Mouse (Mus musculus): ENCODE results near the gene Fam19a1. TPM values are rescaled to one million over a fixed set of nuclear protein-coding genes. Genes with fewer than 3 reads are reported as not detected.

Gene Fam19a1
- polyA plus RNA-seq, 1 experiment from 2014 or later, result 17.5 TPM

DNA sequence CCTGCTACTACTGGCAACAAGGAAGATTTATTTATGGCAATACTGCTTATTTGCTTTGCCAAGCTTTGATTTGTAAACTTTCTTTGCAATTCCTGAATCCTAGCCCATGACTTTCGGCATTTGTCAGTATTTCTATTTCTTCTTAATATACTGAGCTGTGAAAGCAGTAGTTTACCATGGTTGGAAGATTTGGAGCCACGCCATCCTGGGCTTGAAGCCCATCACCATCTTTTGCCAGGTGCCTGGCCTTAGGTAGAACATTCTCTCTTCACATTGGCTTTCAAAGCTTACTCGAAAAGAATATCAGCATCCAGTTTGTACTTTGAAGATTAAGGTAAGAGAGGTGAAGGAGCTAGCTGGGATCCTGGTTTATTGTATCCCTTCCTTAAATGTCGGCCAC lies 334.5 kb downstream of the Fam19a1 start:
- H3K9me3 ChIP-seq, result no peaks in the 10 kb centered on the region
- no peaks in the 10 kb centered on the region for H3K27me3 ChIP-seq
- H3K4me3 ChIP-seq, result no peak overlapping the region
- no peak for ATAC-seq (replicated peaks)
- no peaks in the 10 kb centered on the region for H3K36me3 ChIP-seq
- no peak overlapping the region for H3K9ac ChIP-seq (replicated peaks)
- no peak overlapping the region for H3K27ac ChIP-seq (replicated peaks)
- no peak overlapping the region for H3K4me2 ChIP-seq (replicated peaks)
- H3K4me1 ChIP-seq, result no peaks in the 10 kb centered on the region
- WGBS, result 81% methylated on average over 4 of the region's 4 CpGs

DNA sequence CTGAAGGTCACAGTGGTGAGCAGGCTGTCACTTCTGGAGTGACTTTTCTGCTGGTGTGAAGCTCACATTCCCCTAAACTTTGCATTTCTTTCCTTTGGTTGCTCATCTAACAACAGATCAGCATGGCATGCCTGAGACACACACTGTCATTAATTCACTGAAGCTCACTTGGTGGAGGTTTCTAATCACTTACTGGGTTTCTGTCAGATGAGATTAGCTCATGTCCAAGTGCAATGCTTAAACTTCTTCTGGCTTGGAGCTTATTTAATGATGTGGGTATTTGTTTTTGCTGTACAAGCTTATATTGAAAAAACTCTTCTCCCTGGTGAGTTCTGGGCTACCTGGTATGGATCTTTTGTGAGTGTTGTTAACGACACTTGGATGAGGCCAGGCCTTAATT lies 343.3 kb downstream of the Fam19a1 start:
- 44% methylated on average over 1 of the region's 1 CpGs for WGBS
- H3K4me1 ChIP-seq, result no peaks in the 10 kb centered on the region
- H3K27me3 ChIP-seq, result no peaks in the 10 kb centered on the region
- H3K4me3 ChIP-seq, result no peak overlapping the region
- no peaks in the 10 kb centered on the region for H3K9me3 ChIP-seq
- no peak overlapping the region for H3K4me2 ChIP-seq (replicated peaks)
- ATAC-seq (replicated peaks), result no peak
- no peaks in the 10 kb centered on the region for H3K36me3 ChIP-seq
- no peak overlapping the region for H3K27ac ChIP-seq (replicated peaks)
- H3K9ac ChIP-seq (replicated peaks), result no peak overlapping the region

DNA sequence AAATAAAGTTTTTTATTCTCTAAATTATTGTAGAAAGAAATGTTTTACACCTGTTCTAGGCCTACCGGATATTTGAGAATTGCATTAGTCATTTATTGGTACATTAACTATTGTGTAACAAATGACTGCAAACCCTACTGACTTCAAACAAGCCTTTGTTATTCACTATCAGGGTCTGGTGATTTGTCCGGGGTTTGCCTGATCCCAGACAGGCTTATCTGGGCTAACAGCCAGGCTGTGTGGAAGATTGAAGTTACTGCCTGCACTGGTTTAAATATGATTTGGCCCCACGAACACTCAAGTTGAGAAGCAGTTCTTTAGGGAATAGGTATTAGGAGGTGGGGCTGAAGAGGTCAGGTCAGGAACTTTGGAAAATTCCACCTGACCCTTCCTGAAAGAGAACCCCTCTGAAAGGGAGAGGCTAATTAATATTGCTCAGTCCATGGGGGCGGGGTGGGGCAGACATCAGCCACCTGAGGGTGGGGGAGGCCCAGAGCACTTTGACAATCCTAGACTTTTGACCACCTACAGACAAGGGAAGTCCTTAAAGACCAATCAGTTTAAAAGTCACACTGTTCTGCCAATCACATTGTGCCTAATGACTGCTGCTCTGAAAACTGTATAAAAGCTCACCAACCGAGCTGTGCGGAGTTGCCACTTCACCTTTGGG lies 344.8 kb downstream of the Fam19a1 start:
- 44% methylated on average over 6 of the region's 6 CpGs for WGBS

DNA sequence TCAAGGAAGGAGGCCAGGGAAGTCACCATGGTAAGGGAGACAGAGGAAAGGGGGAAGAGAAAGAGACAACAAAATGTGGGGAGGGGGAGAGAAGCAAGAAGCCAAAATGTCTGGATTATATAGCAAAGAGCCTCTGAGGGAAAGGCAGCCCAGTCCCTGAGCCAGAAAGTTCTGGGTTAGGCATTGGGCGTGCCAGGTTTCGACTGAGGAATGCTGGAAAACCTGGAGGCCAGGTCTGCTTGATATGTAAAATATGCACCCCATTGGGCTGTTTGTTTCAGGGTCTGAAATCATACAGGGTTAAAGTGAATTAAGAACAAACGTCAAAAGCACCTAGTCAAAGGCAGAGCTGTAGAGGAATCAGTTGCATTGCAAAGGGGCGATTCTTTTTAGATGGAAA lies 346.1 kb downstream of the Fam19a1 start:
- Histone ChIP-seq H3K9ac (replicated peaks) (no peak overlapping the region), H3K4me1 (no peaks in the 10 kb centered on the region), H3K9me3 (no peaks in the 10 kb centered on the region), H3K4me2 (replicated peaks) (no peak overlapping the region), H3K27me3 (no peaks in the 10 kb centered on the region), H3K27ac (replicated peaks) (no peak overlapping the region), H3K36me3 (no peaks in the 10 kb centered on the region), H3K4me3 (no peak overlapping the region)
- 79% methylated on average over 4 of the region's 4 CpGs for WGBS
- no peak for ATAC-seq (replicated peaks)

More for the DNA sequence above, 344.8 kb downstream of the Fam19a1 start:
- Histone ChIP-seq H3K4me2 (replicated peaks) (no peak overlapping the region), H3K9me3 (no peaks in the 10 kb centered on the region), H3K4me3 (no peak overlapping the region), H3K27ac (replicated peaks) (no peak overlapping the region), H3K4me1 (no peaks in the 10 kb centered on the region), H3K27me3 (no peaks in the 10 kb centered on the region), H3K9ac (replicated peaks) (no peak overlapping the region), H3K36me3 (no peaks in the 10 kb centered on the region)
- no peak for ATAC-seq (replicated peaks)

DNA sequence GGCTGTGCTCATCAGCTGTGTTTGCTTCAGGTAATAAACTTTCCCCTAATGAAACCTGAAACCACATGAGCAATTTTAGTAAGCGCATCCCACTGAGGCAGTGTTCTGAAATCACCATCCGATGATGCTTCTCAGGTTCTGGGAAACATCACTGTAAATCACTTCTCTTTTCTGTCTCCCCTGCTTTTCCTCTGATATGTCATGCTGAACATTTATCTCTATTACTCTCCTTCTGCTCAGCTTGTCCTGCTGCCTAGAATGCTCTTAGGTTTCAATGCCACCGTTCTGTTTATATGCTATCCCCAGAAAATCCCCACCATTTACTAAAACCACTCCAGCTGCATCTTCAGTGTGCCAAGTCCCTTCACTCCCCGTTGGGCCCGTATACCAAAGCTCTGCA lies 386.5 kb downstream of the Fam19a1 start:
- H3K4me1 ChIP-seq, result no peaks in the 10 kb centered on the region
- no peaks in the 10 kb centered on the region for H3K9me3 ChIP-seq
- no peak for ATAC-seq (replicated peaks)
- H3K36me3 ChIP-seq, result no peaks in the 10 kb centered on the region
- H3K27me3 ChIP-seq, result no peaks in the 10 kb centered on the region
- H3K4me2 ChIP-seq (replicated peaks), result no peak overlapping the region
- H3K9ac ChIP-seq (replicated peaks), result no peak overlapping the region
- 85% methylated on average over 5 of the region's 5 CpGs for WGBS
- no peak overlapping the region for H3K4me3 ChIP-seq
- H3K27ac ChIP-seq (replicated peaks), result no peak overlapping the region

DNA sequence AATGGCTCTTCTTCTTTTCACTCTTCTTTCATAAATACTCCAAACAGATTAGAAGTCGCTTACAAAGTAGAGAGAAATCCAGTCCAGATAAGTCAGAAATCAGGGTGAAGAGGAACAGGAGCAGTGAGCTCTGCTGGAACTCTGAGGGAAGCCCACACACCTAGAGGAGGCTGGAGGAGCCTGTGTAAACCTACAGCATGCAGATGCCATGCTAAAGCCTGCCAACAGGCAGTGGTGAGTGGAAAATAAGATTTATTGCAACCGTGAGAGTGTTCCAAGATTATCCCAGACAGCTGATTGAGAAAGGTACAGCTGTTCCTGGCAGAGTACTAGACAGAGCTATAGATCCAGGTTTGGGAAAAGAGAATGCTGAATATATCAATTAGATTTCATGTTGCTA lies 428.6 kb downstream of the Fam19a1 start:
- ATAC-seq (replicated peaks), result no peak
- no peaks in the 10 kb centered on the region for H3K27me3 ChIP-seq
- H3K4me1 ChIP-seq, result peaks cover 9% of the 10 kb centered on the region; the same call in 1 of the 2 replicates
- H3K27ac ChIP-seq (replicated peaks), result no peak overlapping the region
- H3K9me3 ChIP-seq, result no peaks in the 10 kb centered on the region
- 85% methylated on average over 2 of the region's 2 CpGs for whole genome bisulfite sequencing
- H3K4me2 ChIP-seq (replicated peaks), result no peak overlapping the region
- no peaks in the 10 kb centered on the region for H3K36me3 ChIP-seq
- H3K9ac ChIP-seq (replicated peaks), result no peak overlapping the region
- H3K4me3 ChIP-seq, result no peak overlapping the region

DNA sequence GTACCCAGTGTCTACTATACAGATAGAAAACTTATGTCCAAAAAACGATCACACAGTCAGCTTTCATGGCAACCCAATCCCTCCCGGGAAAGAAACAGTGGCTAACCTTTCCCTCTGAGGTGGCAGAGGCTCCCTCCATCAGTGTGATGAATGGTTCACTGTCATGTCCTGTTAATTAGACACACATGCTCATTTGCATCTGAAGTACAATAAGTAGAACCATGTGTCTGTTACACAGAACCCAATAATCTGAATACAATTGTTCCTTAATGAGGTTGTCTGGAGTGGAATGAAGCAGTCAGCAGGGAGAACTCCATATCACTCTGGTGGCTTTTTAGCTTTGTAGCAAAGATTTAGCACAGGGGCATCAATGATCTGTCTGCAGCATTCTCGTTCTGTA lies 431.9 kb downstream of the Fam19a1 start:
- Histone ChIP-seq H3K9ac (replicated peaks) (no peak overlapping the region), H3K36me3 (no peaks in the 10 kb centered on the region), H3K9me3 (no peaks in the 10 kb centered on the region), H3K4me1 (peaks cover 9% of the 10 kb centered on the region; the same call in 1 of the 2 replicates), H3K4me3 (no peak overlapping the region), H3K27ac (replicated peaks) (no peak overlapping the region), H3K27me3 (no peaks in the 10 kb centered on the region; the same call in 1 of the 2 replicates), H3K4me2 (replicated peaks) (no peak overlapping the region)
- WGBS, result 11% methylated on average over 3 of the region's 3 CpGs
- peak; percentile 41; the same call in 1 of the 2 replicates for ATAC-seq (replicated peaks)

DNA sequence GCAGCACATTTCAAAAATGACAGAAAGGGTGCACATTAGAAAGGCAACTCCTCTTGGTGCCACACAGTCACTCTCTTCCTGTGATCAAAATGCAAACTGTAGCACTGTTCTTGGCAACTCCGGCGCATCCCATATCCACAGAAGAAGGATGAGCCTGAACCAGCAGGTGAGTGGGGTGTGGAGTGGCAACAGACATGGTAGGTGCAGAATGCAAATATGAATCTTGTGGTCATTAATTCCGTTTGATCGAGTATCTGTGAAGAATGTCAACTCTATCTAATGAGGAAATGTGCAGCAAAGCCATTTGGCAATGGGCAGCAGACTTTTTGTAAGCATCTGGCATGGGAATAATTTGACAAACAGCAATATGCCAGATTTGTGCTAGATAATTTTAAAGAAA lies 437.5 kb downstream of the Fam19a1 start:
- no peak overlapping the region for H3K9ac ChIP-seq (replicated peaks)
- peaks cover under 1% of the 10 kb centered on the region; the same call in 1 of the 2 replicates for H3K4me1 ChIP-seq
- ATAC-seq (replicated peaks), result no peak
- no peak overlapping the region for H3K4me2 ChIP-seq (replicated peaks)
- no peaks in the 10 kb centered on the region for H3K36me3 ChIP-seq
- no peaks in the 10 kb centered on the region; the same call in 1 of the 2 replicates for H3K27me3 ChIP-seq
- no peak overlapping the region for H3K27ac ChIP-seq (replicated peaks)
- no peaks in the 10 kb centered on the region for H3K9me3 ChIP-seq
- H3K4me3 ChIP-seq, result no peak overlapping the region
- WGBS, result 87% methylated on average over 4 of the region's 4 CpGs

DNA sequence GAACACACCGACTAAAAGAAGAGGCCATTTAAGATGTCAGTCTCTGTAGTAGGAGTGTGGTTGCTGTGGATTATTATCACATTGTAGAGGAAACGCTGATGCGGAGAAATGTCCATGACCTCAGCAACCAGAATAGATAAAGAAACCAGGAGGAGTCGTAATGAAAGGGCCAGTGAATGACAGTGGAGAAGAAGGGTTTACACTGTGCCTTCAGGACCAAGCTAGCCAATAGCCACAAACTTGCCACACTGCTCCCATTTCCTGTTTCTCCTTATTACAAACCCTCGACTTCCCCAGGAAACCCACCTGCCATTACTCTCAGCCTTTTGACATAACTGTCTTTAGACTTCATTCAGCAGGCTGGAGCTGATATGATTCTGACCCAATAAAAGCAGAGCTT lies 465.7 kb downstream of the Fam19a1 start:
- Histone ChIP-seq H3K4me3 (no peak overlapping the region), H3K36me3 (no peaks in the 10 kb centered on the region), H3K4me1 (no peaks in the 10 kb centered on the region), H3K9me3 (no peaks in the 10 kb centered on the region), H3K4me2 (replicated peaks) (no peak overlapping the region), H3K9ac (replicated peaks) (no peak overlapping the region), H3K27me3 (no peaks in the 10 kb centered on the region), H3K27ac (replicated peaks) (no peak overlapping the region)
- 78% methylated on average over 5 of the region's 5 CpGs for WGBS
- ATAC-seq (replicated peaks), result no peak

DNA sequence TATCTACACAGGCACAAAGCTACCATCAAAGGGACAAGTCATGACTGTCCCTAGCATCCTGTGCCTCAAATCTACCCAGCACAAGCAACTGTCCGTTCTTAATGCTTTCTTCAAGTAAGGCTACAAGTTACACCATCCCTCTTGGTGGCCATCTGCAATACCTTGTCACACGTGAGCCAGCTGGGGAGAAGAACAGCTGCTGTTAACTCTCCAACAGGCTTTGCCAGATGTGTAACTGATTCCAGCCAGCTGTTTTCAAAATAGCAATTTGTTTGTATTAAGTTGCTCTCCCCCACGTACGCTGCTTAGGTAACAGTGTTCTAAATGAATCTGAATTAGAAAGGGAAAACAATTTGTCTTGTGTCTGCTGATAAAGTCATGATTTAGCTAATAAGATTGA lies 467.8 kb downstream of the Fam19a1 start:
- Histone ChIP-seq H3K4me3 (no peak overlapping the region), H3K27ac (replicated peaks) (no peak overlapping the region), H3K36me3 (no peaks in the 10 kb centered on the region), H3K9ac (replicated peaks) (no peak overlapping the region), H3K4me2 (replicated peaks) (no peak overlapping the region), H3K9me3 (no peaks in the 10 kb centered on the region), H3K4me1 (no peaks in the 10 kb centered on the region), H3K27me3 (no peaks in the 10 kb centered on the region)
- ATAC-seq (replicated peaks), result no peak
- WGBS, result 87% methylated on average over 4 of the region's 4 CpGs

DNA sequence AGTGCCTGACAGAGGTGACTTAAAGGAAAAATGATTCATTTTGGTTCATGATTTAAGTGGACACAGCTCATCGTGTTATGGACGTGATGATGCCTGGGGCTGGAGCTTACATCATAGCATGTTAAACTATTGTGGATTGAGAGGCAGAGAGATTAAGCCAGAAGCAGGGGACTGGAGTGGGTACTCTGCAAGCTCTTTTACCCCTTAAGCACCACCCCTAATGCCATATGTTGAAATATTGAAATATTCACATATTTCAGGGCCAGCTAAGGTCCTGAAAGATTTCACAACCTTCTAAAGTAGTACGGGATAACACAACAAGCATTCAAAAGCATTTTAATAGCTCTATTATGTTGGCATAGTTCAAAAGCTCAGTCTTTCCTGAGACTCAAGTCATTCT lies 468.2 kb downstream of the Fam19a1 start:
- Histone ChIP-seq H3K4me2 (replicated peaks) (no peak overlapping the region), H3K9me3 (no peaks in the 10 kb centered on the region), H3K36me3 (no peaks in the 10 kb centered on the region), H3K4me1 (no peaks in the 10 kb centered on the region), H3K9ac (replicated peaks) (no peak overlapping the region), H3K27me3 (no peaks in the 10 kb centered on the region), H3K4me3 (no peak overlapping the region), H3K27ac (replicated peaks) (no peak overlapping the region)
- 77% methylated on average over 3 of the region's 3 CpGs for WGBS
- ATAC-seq (replicated peaks), result no peak

DNA sequence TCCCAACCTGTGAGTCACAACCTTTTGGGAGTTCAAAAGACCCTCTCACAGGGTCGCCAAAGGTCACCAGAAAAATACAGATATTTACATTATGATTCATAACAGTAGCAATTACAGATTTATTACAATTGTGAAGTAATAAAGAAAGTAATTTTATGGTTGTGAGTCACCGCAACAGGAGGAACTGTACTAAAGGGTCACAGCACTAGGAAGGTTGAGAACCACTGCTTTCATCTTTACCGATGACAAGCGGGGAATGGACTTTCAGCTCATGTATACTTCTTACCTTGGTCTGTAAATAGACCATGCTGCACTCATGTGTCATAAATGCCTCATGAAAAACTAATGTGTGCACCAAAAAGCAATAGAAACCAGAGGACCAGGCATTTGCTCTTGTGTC lies 474.5 kb downstream of the Fam19a1 start:
- H3K27ac ChIP-seq (replicated peaks), result no peak overlapping the region
- no peak overlapping the region for H3K9ac ChIP-seq (replicated peaks)
- H3K9me3 ChIP-seq, result no peaks in the 10 kb centered on the region
- no peak overlapping the region for H3K4me3 ChIP-seq
- WGBS, result 94% methylated on average over 4 of the region's 4 CpGs
- no peaks in the 10 kb centered on the region for H3K27me3 ChIP-seq
- H3K36me3 ChIP-seq, result no peaks in the 10 kb centered on the region
- H3K4me2 ChIP-seq (replicated peaks), result no peak overlapping the region
- H3K4me1 ChIP-seq, result no peaks in the 10 kb centered on the region
- no peak for ATAC-seq (replicated peaks)

DNA sequence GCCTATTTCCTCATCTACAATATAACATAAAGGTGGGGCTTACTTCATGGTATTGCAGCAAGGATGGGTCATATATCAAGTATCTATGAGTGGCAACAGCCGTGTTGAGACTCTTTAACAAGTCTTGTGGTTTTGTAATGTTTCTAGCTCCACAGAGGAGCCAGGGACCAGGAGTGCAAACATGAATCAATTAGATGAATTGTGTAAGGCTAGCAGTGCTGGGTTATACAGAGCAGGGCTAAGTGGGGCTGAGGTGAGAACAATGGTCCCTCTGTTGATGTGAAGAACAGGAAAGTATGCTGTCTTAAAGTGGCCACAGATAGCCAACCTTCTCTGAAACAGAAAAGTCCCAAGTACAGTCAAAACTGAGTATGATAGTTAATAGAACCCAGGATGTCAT lies 480.1 kb downstream of the Fam19a1 start:
- H3K36me3 ChIP-seq, result no peaks in the 10 kb centered on the region

More for the DNA sequence above, 480.1 kb downstream of the Fam19a1 start:
- Histone ChIP-seq H3K4me1 (no peaks in the 10 kb centered on the region), H3K27me3 (no peaks in the 10 kb centered on the region), H3K9me3 (no peaks in the 10 kb centered on the region), H3K4me3 (no peak overlapping the region), H3K27ac (replicated peaks) (no peak overlapping the region), H3K9ac (replicated peaks) (no peak overlapping the region), H3K4me2 (replicated peaks) (no peak overlapping the region)
- 29% methylated on average over 1 of the region's 1 CpGs for WGBS
- ATAC-seq (replicated peaks), result no peak

Measured in forebrain, embryonic 15.5 days (tissue).